Mouse (Mus musculus): Measurements from ENCODE around the gene Fbxo34.
A peak's percentile ranks its signal among the peaks of the same experiment; 100 is the strongest.
"Not testable (repeated sequence)": the region's sequence is repeated elsewhere in the genome, so short reads cannot be mapped to it uniquely, and the experiment has no call there.

The Fbxo34 gene

DNA sequence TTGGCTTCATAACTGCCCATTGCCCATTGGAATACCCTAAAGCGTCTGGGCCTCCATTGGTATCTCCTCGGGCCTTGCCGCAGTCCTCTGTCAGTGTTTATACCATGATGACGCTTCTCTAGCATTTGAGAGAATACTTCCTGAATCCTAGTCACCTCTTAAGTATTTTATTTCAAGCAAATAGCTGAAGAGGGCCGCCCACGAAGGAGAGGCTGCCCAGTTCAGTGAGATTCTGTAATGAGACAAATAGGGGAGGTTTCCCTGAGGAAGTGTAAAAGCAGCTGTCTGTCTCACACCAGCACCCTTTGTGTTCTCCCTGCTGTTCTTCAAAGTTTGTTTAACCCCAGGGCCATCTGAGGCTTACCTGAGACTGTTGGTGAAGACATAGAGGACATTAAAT is 66.5 kb downstream of the Fbxo34 start:
- DNase-seq (ENCODE audit: low read depth, low spot score): no peak

DNA sequence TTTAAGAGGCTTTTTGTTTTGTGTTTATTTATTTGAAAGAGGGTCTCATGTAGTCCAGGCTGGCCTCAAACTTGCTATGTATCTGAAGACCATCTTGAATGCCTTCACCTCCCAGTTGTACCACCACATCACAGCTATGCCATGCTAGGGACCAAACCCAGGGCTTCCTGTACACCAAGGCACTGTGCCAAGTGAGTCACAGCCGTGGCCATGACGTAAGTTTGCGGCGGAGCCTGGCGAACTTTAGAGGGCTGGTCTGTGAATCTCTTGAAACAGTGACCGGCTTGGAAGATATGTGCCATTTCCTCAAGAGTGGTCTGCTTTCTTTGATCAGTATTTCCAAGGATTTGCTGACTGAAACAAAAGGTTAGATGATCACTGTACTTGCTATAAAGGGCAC is 68.4 kb downstream of the Fbxo34 start:
- no peak for DNase-seq (ENCODE audit: low read depth, low spot score)

DNA sequence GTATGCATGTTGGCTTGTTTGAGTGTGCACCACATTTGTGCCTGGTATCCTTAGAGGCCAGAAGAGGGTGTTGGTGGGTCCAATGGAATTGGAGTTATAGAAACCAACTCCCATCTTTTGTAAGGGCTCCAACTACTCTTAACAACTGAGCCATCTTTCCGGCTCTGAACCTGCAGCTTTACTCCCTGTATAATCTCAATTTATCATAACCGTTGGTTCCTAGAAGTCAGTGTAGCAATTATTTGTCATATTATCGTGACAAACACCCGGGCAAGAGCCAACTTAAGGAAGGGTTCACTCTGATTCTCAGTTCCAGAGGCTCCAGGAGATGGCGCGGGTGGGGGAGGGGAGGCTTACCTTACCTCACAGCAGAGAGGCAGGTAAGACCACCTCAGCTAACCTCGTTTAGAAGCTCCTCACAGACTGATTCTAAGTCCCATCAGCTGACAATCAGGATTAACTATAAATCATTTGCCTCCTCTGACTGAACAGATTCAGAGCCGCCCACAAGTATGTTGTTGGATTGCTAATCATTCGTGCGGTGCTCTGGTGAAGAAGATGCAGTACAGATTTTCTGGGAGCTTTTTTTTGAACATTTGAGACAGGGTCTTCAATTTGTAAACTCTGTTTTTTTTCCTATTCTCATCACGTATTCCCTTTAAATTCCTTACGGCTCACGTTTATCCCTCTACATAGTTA is 70.7 kb downstream of the Fbxo34 start:
- DNase-seq (ENCODE audit: low read depth, low spot score): no peak

DNA sequence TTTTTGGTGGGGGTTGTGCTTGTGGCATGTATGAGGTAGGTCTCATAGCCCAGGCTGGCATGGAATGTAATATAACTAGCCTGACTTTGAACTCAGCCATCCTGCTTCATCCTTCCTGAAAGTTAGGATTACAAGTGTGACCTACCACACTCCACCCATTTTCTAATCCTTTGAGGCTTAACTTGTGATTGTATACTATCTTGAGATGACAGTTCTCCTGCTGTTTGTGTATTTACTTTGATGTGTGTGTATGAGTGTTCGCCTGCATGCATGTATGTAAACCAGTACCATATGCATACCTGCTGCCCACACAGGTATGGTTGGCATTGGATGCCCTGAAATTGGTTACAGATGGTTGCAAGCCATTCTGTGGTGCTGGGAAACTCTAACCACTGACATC is 71.4 kb downstream of the Fbxo34 start:
- no peak for DNase-seq (ENCODE audit: low read depth, low spot score)

DNA sequence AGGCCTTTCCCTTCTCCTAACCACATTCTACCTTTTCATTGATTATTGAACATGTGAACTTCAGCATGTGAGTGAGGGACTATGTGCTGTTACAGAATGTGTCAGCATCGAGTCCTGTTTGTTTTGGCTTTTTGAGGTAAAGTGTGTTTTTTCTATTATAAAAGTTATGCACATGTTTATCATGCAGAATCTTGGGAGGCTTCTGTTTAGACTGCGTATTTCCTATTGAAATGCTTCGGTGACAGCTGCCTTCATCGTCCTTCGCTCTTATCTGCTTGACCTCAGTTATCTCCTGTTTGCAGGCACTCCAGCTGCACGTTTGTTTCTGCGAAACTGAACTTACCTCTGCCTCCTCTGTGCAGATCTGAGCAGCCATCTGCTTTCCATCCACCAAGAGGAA is 72.1 kb downstream of the Fbxo34 start:
- DNase-seq (ENCODE audit: low read depth, low spot score): no peak

DNA sequence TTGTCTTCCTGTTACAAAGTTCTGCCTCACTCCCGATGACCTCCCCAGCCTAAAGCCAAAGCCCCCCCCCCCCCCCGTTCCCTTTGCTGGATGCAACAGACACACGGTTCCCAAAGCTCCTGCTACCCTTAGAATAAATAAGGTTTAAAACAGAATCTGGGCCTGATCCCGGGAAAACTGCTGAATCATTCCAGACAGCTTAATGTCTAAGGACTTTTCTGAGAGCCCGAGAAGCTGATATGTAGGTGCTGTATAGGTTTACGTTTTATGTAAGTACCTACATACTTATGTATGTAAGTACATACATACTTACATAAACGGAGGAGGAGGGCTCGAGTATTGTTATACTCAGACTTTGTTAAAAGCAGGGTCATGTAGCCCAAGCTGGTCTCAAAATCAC is 75.2 kb downstream of the Fbxo34 start:
- no peak for DNase-seq (ENCODE audit: low read depth, low spot score)

DNA sequence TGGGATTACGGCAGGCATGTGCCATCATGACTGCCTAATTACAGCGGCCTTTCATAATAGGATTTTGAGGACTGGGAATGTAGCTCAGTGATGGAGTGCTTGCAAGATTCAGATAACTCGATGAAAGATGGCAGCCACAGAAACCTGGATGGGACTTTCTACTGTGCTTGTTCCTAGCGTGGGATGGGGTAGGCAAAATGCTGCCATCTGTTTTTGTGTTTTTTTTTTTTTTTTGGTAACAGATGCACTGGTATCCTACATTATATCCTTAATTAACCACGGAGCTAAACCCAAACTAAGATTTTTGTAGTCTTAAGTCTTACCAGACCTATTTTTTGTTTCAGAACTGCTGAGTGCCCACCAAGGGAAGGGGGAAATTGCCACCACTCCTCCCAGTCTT is 75.6 kb downstream of the Fbxo34 start:
- no peak for DNase-seq (ENCODE audit: low read depth, low spot score)

DNA sequence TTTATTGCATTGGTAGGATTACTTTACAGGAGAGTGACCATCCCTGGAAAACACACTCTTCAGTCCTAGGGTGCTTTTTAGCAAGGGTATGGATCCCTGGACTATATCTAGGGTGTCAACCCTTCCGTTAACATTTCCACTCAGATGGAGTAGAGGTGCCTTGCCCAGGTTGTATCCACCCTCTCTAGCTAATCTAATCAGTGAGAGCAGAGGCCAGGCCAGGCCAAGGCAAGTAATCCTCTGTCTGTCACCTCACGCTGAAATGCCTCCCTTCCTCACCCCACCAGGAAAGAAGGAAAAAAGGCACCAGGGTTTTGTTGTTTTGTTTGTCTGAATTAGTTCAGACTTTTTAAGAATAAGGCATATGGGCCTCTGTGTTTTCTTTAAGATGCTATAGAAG is 77.6 kb downstream of the Fbxo34 start:
- DNase-seq (ENCODE audit: low read depth, low spot score): no peak

DNA sequence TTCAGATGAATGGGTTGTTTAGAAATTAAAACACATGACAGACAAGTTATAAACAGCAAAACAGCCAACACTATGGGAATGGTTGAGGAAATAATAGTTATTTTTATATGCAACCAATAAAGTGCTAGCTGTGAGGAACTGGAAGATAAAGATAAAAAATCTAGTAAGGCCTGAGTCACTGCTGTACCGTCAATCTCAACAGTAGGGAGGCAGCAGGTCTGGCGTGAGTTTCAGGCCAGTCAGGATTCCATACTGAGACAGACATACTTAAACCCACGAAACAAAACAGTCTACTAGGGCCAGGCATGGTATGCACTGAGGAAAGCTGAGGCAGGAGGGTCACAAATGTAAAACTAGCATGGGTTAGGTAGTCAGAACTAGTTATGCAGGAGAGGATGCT is 78.1 kb downstream of the Fbxo34 start:
- DNase-seq (ENCODE audit: low read depth, low spot score): no peak

DNA sequence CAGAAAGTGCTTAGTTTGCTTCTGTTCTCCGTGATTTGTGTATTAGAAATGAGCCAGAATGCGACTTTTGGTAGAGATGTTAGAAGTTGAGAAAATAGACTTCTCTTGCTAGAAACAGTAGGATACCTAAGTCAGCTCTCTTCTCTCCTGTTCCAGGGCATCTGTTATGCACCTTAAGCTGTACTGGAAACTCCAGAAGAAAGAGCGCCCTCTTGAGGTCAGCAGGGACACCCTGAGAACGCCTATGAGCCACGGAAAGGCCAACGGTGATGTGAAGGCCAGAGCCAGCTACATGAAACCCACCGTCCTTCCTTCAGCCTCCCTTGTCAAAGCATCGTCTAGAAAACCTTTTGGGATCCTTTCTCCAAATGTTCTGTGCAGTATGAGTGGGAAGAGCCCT is 78.8 kb downstream of the Fbxo34 start:
- peak; percentile 87 for DNase-seq (ENCODE audit: low read depth, low spot score)

DNA sequence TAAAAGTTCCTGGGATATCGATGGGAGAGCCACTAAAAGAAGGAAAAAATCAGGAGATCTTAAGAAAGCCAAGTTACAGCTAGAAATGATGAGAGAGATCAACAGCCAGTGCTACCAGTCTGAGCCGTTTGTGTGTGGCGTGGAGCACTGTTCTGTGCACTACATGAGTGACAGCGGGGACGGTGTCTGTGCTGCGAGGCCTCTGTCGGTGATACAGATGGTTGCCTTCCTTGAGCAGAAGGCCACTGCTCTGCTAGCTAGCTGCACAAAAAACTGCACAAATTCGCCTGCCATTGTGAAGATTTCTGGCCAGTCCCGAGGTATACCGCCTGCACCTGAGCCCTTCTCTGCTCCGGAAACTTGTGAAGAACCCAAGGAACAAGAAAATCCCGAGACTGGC is 79.4 kb downstream of the Fbxo34 start:
- not testable (repeated sequence) for DNase-seq (ENCODE audit: low read depth, low spot score)

DNA sequence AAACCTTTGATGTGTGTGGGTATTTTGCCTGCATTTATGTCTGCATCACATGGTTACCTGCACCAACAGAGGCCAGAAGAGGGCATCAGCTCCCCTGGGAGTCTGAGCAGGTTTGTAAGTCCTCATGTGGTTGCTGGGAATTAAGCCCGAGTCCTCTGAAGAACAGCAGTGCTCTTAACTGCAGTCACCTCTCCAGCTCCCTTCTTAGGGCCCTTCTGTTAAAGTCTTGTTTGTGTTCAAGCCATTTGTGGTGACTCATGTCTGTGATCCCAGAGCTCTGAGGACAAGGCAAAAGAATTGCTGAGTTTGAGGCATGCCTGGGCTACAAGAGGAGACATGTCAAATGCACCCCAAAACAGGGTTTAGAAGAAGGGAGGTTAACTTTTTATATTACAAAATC is 82.3 kb downstream of the Fbxo34 start:
- DNase-seq (ENCODE audit: low read depth, low spot score): no peak

DNA sequence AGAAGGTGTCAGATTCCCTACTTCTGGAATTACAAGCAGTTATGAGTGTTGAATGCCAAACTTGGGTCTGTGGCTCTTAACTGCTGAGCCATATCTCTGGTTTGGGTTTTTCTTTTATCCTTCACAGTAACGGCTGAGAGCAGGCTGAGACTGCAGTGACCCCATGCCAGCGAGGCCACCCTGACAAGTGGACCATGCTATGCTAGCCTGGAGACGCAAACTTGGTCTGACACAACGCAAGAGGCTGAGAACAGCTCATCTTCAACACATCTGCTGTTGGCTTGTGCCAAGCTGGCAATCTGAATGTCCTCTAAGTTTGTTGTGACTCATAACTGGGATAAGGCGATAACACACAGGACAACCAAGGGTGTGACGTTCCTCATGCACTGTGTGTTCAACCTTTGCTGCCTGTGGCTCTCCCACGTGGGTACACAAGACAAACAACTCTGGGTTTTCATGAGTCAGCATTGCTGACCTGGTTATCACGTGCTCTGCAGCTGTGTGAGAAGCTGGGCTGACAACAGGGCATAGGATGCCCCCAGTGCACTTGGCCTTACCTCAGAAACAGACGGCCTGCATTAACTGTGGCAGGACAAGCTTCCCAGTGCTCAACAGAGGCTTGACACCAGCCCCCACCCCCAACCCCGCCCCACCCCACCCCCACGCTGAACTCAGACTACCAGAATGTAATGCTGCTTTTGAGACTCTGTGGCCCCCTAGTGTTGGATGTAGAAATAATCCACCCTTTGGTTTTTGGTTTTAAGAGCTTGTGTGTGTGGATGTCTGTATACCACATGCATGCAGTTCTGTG is 83.3 kb downstream of the Fbxo34 start:
- peak; percentile 83 for DNase-seq (ENCODE audit: low read depth, low spot score)

DNA sequence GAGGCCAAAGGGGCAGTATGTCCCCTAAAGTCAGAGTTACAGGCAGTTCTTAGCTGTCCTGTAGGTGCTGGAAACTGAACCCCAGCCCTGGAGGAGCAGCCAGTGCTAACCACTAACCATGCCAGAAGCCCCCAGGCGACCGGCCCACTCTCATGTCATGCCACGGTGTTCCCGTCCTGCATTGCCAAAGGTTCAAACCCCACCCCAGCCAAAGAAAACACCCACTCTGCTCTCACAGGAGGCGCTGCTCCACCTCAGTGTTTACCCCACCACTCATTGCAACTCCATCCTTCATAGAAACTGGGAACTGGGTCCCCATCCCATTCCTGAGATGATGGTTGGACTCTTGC is 83.9 kb downstream of the Fbxo34 start:
- no peak for DNase-seq (ENCODE audit: low read depth, low spot score)

DNA sequence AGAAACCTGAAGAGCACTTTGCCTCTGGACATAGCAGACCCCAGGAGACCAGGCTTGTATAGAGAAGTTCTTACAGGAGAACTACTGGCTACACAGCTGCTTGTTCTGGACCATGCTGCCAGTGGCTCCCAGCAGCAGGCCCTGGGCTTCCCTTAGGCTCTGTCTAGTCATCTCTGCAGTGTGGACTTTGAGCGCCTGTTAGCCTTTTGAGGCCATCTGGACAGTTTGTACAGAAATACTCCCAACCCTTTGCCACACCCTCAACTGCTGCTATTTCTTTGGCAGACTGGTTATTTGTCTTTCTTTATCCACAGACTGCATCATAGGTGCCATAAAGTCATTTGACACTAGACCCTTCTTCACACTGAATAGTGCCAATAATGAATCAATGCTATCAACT is 84.9 kb downstream of the Fbxo34 start:
- DNase-seq (ENCODE audit: low read depth, low spot score): no peak

DNA sequence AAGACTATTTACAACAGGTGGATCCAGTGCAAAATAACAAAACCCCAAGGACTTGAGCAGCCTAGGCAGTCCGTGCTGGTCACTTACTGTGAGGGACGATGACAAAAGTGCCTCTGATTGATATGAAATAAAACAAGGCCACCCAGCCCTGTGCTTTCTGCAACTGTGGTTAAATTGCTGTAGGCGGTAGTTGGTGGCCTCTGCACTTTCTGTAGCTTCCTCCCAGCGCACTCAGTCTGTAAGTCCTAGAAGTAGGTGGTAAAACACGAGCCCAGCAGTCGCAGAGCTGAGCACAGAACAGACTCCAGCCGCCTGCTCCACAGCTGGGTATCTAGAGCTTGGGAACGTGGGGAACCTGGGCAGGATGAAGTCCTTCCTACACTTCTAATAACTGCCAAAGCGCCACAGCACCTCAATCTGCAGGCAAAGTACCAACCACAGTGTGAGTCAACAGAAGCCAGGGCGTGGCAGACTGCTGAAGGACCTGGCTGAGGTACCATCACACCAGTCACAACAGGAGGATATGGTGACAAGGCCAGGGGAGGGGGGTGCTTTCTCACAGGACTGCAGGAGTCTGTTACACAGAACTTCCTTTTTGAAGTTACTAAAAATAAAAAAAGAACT is 91.2 kb downstream of the Fbxo34 start:
- DNase-seq (ENCODE audit: low read depth, low spot score): no peak

DNA sequence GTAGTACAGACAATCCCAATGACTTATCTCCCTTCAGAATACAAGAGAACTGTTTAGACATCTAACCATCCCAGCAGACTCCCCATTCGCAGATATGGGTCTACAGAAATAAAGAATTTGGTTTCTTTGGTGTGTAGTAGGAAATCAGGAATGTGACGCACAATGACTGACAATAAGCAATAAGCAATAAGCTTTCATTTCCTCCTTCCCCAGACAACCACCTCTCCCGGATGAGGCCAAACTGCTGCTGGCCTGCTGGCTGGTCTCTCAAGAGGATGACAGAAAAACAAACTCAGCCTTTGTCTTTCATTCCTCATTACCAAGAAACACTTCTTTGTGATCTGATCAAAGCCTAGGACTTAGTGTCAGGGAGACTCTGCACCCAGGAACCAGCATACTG is 92.1 kb downstream of the Fbxo34 start:
- no peak for DNase-seq (ENCODE audit: low read depth, low spot score)

DNA sequence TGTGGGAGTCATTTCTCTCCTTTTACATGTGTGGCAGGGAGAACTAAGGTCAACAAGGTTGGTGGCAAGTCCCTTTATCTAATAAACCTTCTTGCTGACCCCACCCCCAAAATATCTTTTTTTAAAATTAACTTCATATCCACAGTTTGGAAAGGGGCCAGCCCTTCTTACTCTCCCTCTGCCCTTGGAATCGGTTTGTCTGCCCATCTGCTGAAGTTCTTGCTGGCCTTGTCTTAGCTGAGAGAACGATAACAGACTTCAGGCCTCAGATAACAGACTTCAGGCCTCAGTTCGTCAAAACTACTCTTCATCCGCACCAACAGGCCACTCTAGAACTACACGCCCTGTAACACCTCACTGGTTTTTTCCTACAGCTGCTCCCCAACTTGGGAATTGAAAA is 94.1 kb downstream of the Fbxo34 start:
- DNase-seq (ENCODE audit: low read depth, low spot score): no peak

DNA sequence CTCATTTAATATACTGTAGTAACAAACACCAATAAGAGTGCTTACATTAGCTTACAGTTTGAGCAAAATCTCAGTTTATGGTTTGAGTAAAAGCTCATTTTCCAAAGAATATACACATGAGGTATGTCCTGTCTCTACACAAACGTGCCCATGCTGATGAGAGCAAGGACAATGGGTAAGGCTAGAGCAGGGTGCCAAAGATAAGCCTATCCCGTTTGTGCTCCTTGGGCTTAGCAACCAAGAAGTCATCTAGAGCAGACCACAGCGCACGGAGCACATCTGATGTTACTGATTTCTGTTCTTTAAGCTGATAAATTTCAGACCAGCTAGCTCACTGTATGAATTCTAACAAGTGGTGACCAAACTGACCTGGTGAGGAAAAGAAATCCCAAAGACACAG is 94.7 kb downstream of the Fbxo34 start:
- no peak for DNase-seq (ENCODE audit: low read depth, low spot score)

DNA sequence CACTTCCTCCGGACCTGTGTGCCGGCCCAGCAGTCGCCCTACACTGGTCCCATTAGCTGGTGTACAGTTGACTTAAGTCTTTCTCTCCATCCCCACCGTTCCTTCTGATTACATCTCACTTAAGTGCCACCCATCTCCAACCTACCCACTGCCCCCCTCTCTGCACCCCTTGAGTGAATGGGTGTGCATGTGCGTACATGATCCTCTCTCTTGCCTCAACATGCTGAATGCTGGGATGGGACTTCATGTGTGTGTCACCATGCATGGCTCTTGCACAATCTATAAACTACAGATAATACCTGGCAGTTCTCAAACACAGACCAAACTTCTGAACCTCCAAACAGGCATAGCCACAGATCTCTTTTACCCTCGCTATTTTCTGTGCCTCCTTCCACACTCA is 101.4 kb downstream of the Fbxo34 start:
- no peak for DNase-seq (ENCODE audit: low read depth, low spot score)

DNA sequence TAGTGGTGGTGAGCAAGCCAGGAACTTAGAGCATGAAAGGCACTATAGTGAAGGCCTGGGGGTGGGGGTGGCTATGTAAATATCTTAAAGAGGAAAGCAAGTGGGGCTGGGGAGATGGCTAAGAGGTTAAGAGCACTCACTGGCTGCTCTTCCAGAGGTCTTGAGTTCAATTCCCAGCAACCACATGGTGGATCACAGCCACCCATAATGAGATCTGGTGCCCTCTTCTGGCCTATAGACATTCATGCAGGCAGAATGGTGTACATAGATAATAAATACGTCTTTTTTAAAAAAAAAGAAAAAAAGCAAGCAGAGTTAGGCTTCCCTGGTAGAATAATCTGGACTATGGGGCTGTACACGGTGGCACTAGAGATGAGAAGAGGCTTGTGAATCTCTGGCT is 103.2 kb downstream of the Fbxo34 start:
- DNase-seq (ENCODE audit: low read depth, low spot score): peak; percentile 54

DNA sequence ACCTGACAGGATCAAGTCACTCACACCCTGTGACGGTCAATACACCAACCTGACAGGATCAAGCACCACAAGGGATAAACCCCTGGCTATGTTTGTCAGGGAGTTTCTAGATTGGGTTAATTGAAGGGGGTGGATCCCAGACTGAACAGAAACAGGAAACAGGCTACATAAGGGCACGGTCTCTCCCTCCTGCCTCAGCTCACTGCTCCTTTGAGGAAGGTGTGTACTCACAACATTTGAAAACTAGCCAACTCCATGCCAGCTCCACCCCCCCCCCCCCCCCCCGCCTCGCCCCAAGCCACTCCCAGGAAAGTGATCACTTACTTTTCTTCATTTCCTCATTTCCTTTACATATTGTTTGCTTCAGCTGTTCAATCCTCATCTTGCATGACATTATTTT is 104.0 kb downstream of the Fbxo34 start:
- no peak for DNase-seq (ENCODE audit: low read depth, low spot score)

DNA sequence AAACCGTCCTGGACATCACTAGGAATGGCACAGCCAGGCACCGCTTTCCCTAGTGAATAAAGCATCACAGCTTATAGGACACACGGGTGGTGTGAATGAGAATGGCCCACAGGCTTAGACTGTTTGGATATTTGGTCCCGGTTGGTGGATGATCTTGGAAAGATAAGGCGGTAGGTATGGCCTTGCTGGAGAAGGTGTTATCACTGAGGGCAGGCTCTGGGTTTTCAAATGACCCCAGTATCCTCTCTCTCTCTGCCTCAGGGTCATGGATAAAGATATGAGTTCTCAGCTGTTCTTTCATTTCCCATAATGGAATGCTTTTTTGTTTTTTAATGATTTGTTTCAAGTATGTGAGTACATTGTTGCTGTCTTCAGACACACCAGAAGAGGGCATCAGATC is 105.0 kb downstream of the Fbxo34 start:
- no peak for DNase-seq (ENCODE audit: low read depth, low spot score)
